Mouse (Mus musculus) liver, embryonic 16.5 days (tissue): Measurements from ENCODE around the gene Ckm. TPM values are rescaled to one million over a fixed set of nuclear protein-coding genes. Genes with fewer than 3 reads are reported as not detected.

Source experiments
- ATAC-seq: fragments of 200-750 bp; cut with Nextera tagmentation; 2 replicates; pipeline ENCODE4 v1.8.0; 2017; ENCODE audit warnings: low read depth, mild to moderate bottlenecking, moderate number of reproducible peaks, moderate library complexity
- H3K27ac ChIP-seq: fragments of 300-500 bp; sonication (generic); 2 replicates; pipeline ENCODE4 v1.5.1; 2014; ENCODE audit warnings: mild to moderate bottlenecking, low read length
- H3K27me3 ChIP-seq: fragments of 300-500 bp; sonication (generic); 2 replicates; pipeline ENCODE4 v1.6.1; 2014; ENCODE audit warnings: low read depth, low read length, mixed read lengths; ENCODE audit not compliant: control insufficient read depth, insufficient read depth
- H3K36me3 ChIP-seq: fragments of 300-500 bp; sonication (generic); 2 replicates; pipeline ENCODE4 v1.6.1; 2014; ENCODE audit warnings: mild to moderate bottlenecking; ENCODE audit not compliant: control insufficient read depth, insufficient read depth
- H3K4me1 ChIP-seq: fragments of 300-500 bp; sonication (generic); 2 replicates; pipeline ENCODE4 v1.6.1; 2014; ENCODE audit warnings: low read depth, low read length, mixed read lengths; ENCODE audit not compliant: control insufficient read depth
- H3K4me2 ChIP-seq: fragments of 300-500 bp; sonication (generic); 2 replicates; pipeline ENCODE4 v1.6.1; 2014; ENCODE audit warnings: low read depth, low read length, mixed read lengths
- H3K4me3 ChIP-seq: fragments of 300-500 bp; sonication (generic); 2 replicates; pipeline ENCODE4 v1.5.1; 2014; ENCODE audit warnings: low read depth, mild to moderate bottlenecking, low read length
- H3K9ac ChIP-seq: fragments of 300-500 bp; sonication (generic); 2 replicates; pipeline ENCODE4 v1.6.1; 2014; ENCODE audit warnings: low read depth, low read length
- H3K9me3 ChIP-seq: fragments of 300-500 bp; sonication (generic); replicated peaks from 2 replicates; pipeline ENCODE4 v1.6.1; 2016; ENCODE audit warnings: low read length; ENCODE audit not compliant: control insufficient read depth
- WGBS: fragments of 180-500 bp; shearing (Covaris S2); extraction: QIAGEN DNeasy Blood & Tissue Kit; methylation state at CpG from one replicate; pipeline ENCODE4 v1.1.7; 2014; ENCODE audit not compliant: insufficient replicate concordance; 5-methylcytosine and 5-hydroxymethylcytosine counted together
- polyA plus RNA-seq: library from polyadenylated mRNA; unstranded; fragments of >200 nt; fragmentation: Nextera tagmentation; extraction: Ambion mirVana; gene quantifications from 2 replicates; pipeline ENCODE4 v1.2.1, GENCODE M21; 2015

Ckm gene
- polyA plus RNA-seq, 1 experiment from 2014 or later: 65.4 TPM

- Histone ChIP-seq H3K4me1 (peaks cover 13% of the 10 kb centered on the region), H3K9ac (no peak overlapping the region), H3K27me3 (no peaks in the 10 kb centered on the region), H3K4me2 (no peak overlapping the region), H3K36me3 (no peaks in the 10 kb centered on the region), H3K9me3 (no peaks in the 10 kb centered on the region), H3K4me3 (no peak overlapping the region), H3K27ac (no peak overlapping the region)
- 86% methylated on average over 7 of the region's 7 CpGs for WGBS
- no peak for ATAC-seq
These were observed 52.1 kb downstream of the Ckm start for GRCm38 (mm10) chr7:19456628-19457027.

- 10% methylated on average over 14 of the region's 14 CpGs for WGBS
- ATAC-seq: no peak
- H3K4me1 ChIP-seq: peaks cover 13% of the 10 kb centered on the region
- H3K36me3 ChIP-seq: no peaks in the 10 kb centered on the region
- peak overlapping the region; percentile 71 for H3K4me3 ChIP-seq
- no peak overlapping the region for H3K27ac ChIP-seq
- peak overlapping the region; percentile 55 for H3K9ac ChIP-seq
- no peaks in the 10 kb centered on the region for H3K9me3 ChIP-seq
- peak overlapping the region; percentile 86 for H3K4me2 ChIP-seq
- H3K27me3 ChIP-seq: no peaks in the 10 kb centered on the region
These were observed 53.0 kb downstream of the Ckm start for GRCm38 (mm10) chr7:19457414-19458071.

GRCm38 (mm10) chr7:19458072-19458486 lies 53.5 kb downstream of the Ckm start:
- Histone ChIP-seq H3K9ac (peak overlapping the region; percentile 55), H3K4me1 (peaks cover 13% of the 10 kb centered on the region), H3K27ac (0 out of 2 replicates have a peak overlapping the region, but pooled peaks have one; percentile 9), H3K36me3 (no peaks in the 10 kb centered on the region), H3K27me3 (no peaks in the 10 kb centered on the region), H3K9me3 (no peaks in the 10 kb centered on the region), H3K4me2 (peak overlapping the region; percentile 86), H3K4me3 (peak overlapping the region; percentile 71)
- WGBS: under 1% methylated on average over 29 of the region's 31 CpGs
- ATAC-seq: peak; percentile 46

GRCm38 (mm10) chr7:19458591-19459111 lies 54.1 kb downstream of the Ckm start, which contains the start of gene Mark4:
TSS of gene Mark4 (minus strand) at chr7:19458821.
- ATAC-seq: peak; percentile 83
- Histone ChIP-seq H3K9ac (peak within 1 kb of the TSS; percentile 55), H3K4me2 (peak within 1 kb of the TSS; percentile 86), H3K9me3 (no peaks in the 10 kb centered on the region), H3K4me1 (peaks cover 13% of the 10 kb centered on the region), H3K27ac (0 out of 2 replicates have a peak within 1 kb of the TSS, but pooled peaks have one; percentile 9), H3K4me3 (peak within 1 kb of the TSS; percentile 71), H3K27me3 (no peaks in the 10 kb centered on the region; the same call in 1 of the 2 replicates), H3K36me3 (no peaks in the 10 kb centered on the region)
- 1% methylated on average over 27 of the region's 42 CpGs for whole genome bisulfite sequencing

GRCm38 (mm10) chr7:19459144-19459870 lies 54.7 kb downstream of the Ckm start:
- H3K9ac ChIP-seq: peak overlapping the region; percentile 35
- no peak overlapping the region for H3K27ac ChIP-seq
- H3K4me2 ChIP-seq: peak overlapping the region; percentile 86
- peaks cover 13% of the 10 kb centered on the region for H3K4me1 ChIP-seq
- WGBS: 27% methylated on average over 6 of the region's 6 CpGs
- H3K36me3 ChIP-seq: no peaks in the 10 kb centered on the region
- H3K9me3 ChIP-seq: no peaks in the 10 kb centered on the region
- H3K4me3 ChIP-seq: peak overlapping the region; percentile 71
- peaks cover 1% of the 10 kb centered on the region; the same call in 1 of the 2 replicates for H3K27me3 ChIP-seq
- ATAC-seq: no peak

- no peaks in the 10 kb centered on the region for H3K36me3 ChIP-seq
- WGBS: 45% methylated on average over 1 of the region's 1 CpGs
- ATAC-seq: no peak
- H3K4me3 ChIP-seq: no peak overlapping the region
- H3K9ac ChIP-seq: no peak overlapping the region
- peaks cover 13% of the 10 kb centered on the region for H3K4me1 ChIP-seq
- peaks cover 7% of the 10 kb centered on the region for H3K27me3 ChIP-seq
- H3K9me3 ChIP-seq: no peaks in the 10 kb centered on the region
- H3K4me2 ChIP-seq: no peak overlapping the region
- no peak overlapping the region for H3K27ac ChIP-seq
These were observed 55.9 kb downstream of the Ckm start for GRCm38 (mm10) chr7:19460500-19460899.

- WGBS: 11% methylated on average over 6 of the region's 6 CpGs
- no peak overlapping the region for H3K4me2 ChIP-seq
- peaks cover 13% of the 10 kb centered on the region for H3K4me1 ChIP-seq
- no peaks in the 10 kb centered on the region for H3K36me3 ChIP-seq
- H3K4me3 ChIP-seq: no peak overlapping the region
- no peak overlapping the region for H3K9ac ChIP-seq
- peaks cover 7% of the 10 kb centered on the region for H3K27me3 ChIP-seq
- no peak for ATAC-seq
- no peaks in the 10 kb centered on the region for H3K9me3 ChIP-seq
- no peak overlapping the region for H3K27ac ChIP-seq
These were observed 56.9 kb downstream of the Ckm start for GRCm38 (mm10) chr7:19461488-19461887.

GRCm38 (mm10) chr7:19462443-19462842 lies 57.9 kb downstream of the Ckm start:
- H3K27me3 ChIP-seq: peaks cover 7% of the 10 kb centered on the region
- no peak overlapping the region for H3K27ac ChIP-seq
- H3K36me3 ChIP-seq: no peaks in the 10 kb centered on the region
- H3K4me3 ChIP-seq: no peak overlapping the region
- ATAC-seq: no peak
- H3K9me3 ChIP-seq: no peaks in the 10 kb centered on the region
- no peak overlapping the region for H3K9ac ChIP-seq
- 24% methylated on average over 4 of the region's 4 CpGs for WGBS
- no peak overlapping the region for H3K4me2 ChIP-seq
- peaks cover 6% of the 10 kb centered on the region for H3K4me1 ChIP-seq
